Mouse (Mus musculus) C2C12 (cell line): ENCODE measurements around the gene Hsdl2. TPM values are rescaled to one million over a fixed set of nuclear protein-coding genes. Genes with fewer than 3 reads are reported as not detected.
"Not testable (repeated sequence)": the region's sequence is repeated elsewhere in the genome, so short reads cannot be mapped to it uniquely, and the experiment has no call there.

Experiments used
- H3K27me3 ChIP-seq: one replicate; pipeline ENCODE4 v1.6.1; 2011; ENCODE audit not compliant: control insufficient read depth, insufficient read depth, insufficient read length
- H3K36me3 ChIP-seq: one replicate; pipeline ENCODE4 v1.6.1; 2011; ENCODE audit not compliant: control insufficient read depth, insufficient read depth
- H3K4me3 ChIP-seq: one replicate; pipeline ENCODE4 v1.5.1; 2011; ENCODE audit warnings: mild to moderate bottlenecking, control low read depth; ENCODE audit not compliant: poor library complexity, insufficient read depth, severe bottlenecking
- H3K79me2 ChIP-seq: one replicate; pipeline ENCODE4 v1.6.1; 2011; ENCODE audit not compliant: control insufficient read depth, insufficient read depth
- H3K79me3 ChIP-seq: one replicate; pipeline ENCODE4 v1.6.1; 2011; ENCODE audit warnings: low read depth, control low read depth
- H3ac ChIP-seq: one replicate; pipeline ENCODE3; 2011; ENCODE audit warnings: low read depth; ENCODE audit not compliant: control insufficient read depth, insufficient read length
- CEBPB ChIP-seq: IDR thresholded peaks from one replicate; pipeline ENCODE4 v1.6.1; 2011; ENCODE audit warnings: low read depth, mild to moderate bottlenecking, control low read depth, moderate library complexity
- CTCF ChIP-seq: IDR thresholded peaks from one replicate; pipeline ENCODE4 v1.5.1; 2011; ENCODE audit not compliant: control insufficient read depth, insufficient read depth, insufficient read length
- FOSL1 ChIP-seq: IDR thresholded peaks from one replicate; pipeline ENCODE4 v1.8.0; 2011; ENCODE audit warnings: mild to moderate bottlenecking, low read length; ENCODE audit not compliant: poor library complexity, insufficient read depth, severe bottlenecking
- MAX ChIP-seq: IDR thresholded peaks from one replicate; pipeline ENCODE4 v1.6.1; 2011; ENCODE audit warnings: mild to moderate bottlenecking, control low read depth
- MYOD1 ChIP-seq: IDR thresholded peaks from one replicate; pipeline ENCODE4 v1.6.1; 2011; ENCODE audit warnings: low read depth; ENCODE audit not compliant: control insufficient read depth, insufficient read length
- MYOG ChIP-seq: IDR thresholded peaks from one replicate; pipeline ENCODE4 v1.6.1; 2011; ENCODE audit not compliant: control insufficient read depth, insufficient read length; ENCODE audit errors: extremely low read depth
- USF1 ChIP-seq: IDR thresholded peaks from one replicate; pipeline ENCODE4 v1.6.1; 2011; ENCODE audit warnings: low read depth, mild to moderate bottlenecking, control low read depth, moderate library complexity
- polyA plus RNA-seq: library from polyadenylated mRNA; unstranded; fragments of >200 nt; fragmentation: generic; extraction: Trizol; gene quantifications from one replicate; pipeline ENCODE4 v1.2.1, GENCODE M21; 2012; ENCODE audit warnings: missing spikeins

The Hsdl2 gene
- polyA plus RNA-seq, 1 experiment: 6.3 TPM

GRCm38 (mm10) chr4:59549175-59549976 lies 32.0 kb upstream of the Hsdl2 start, which contains the start of gene Ptbp3:
Gene Ptbp3, minus strand, starts transcription at chr4:59549364.
- Histone ChIP-seq H3K36me3 (no peaks in the 10 kb centered on the region), H3K79me3 (peaks cover 42% of the 10 kb centered on the region), H3K79me2 (peaks cover 47% of the 10 kb centered on the region), H3ac (peak within 1 kb of the TSS; percentile 83), H3K4me3 (peak within 1 kb of the TSS; percentile 78), H3K27me3 (no peaks in the 10 kb centered on the region)
- TF ChIP-seq FOSL1: no peak
- no peak for TF ChIP-seq CTCF
- peak; percentile 96 for TF ChIP-seq MAX
- TF ChIP-seq MYOD1: no peak

- Histone ChIP-seq H3K27me3 (no peaks in the 10 kb centered on the region), H3K36me3 (no peaks in the 10 kb centered on the region), H3K79me2 (peaks cover 41% of the 10 kb centered on the region), H3K79me3 (peaks cover 35% of the 10 kb centered on the region), H3ac (no peak overlapping the region), H3K4me3 (no peak overlapping the region)
- TF ChIP-seq MYOG: no peak
- TF ChIP-seq MYOD1: no peak
- no peak for TF ChIP-seq USF1
- TF ChIP-seq CEBPB: no peak
- no peak for TF ChIP-seq FOSL1
- no peak for TF ChIP-seq CTCF
- TF ChIP-seq MAX: no peak
Observed at GRCm38 (mm10) chr4:59549977-59550560, 31.3 kb upstream of the Hsdl2 start.

- H3K79me2 ChIP-seq: peaks cover 22% of the 10 kb centered on the region
- H3ac ChIP-seq: no peak overlapping the region
- H3K4me3 ChIP-seq: no peak overlapping the region
- TF ChIP-seq MYOG (no peak), MYOD1 (peak; percentile 24), FOSL1 (peak; percentile 5)
- peaks cover 17% of the 10 kb centered on the region for H3K79me3 ChIP-seq
- H3K36me3 ChIP-seq: no peaks in the 10 kb centered on the region
- no peaks in the 10 kb centered on the region for H3K27me3 ChIP-seq
Observed at GRCm38 (mm10) chr4:59551901-59552300, 29.5 kb upstream of the Hsdl2 start.

GRCm38 (mm10) chr4:59552835-59553234 lies 28.5 kb upstream of the Hsdl2 start:
- Histone ChIP-seq H3K27me3 (no peaks in the 10 kb centered on the region), H3K36me3 (no peaks in the 10 kb centered on the region), H3K79me2 (peaks cover 13% of the 10 kb centered on the region), H3K79me3 (peaks cover 7% of the 10 kb centered on the region), H3ac (no peak overlapping the region), H3K4me3 (no peak overlapping the region)
- no peak for TF ChIP-seq MYOD1
- no peak for TF ChIP-seq MAX
- TF ChIP-seq USF1: no peak
- TF ChIP-seq FOSL1: no peak
- no peak for TF ChIP-seq CEBPB

GRCm38 (mm10) chr4:59553576-59553975 lies 27.8 kb upstream of the Hsdl2 start:
- Histone ChIP-seq H3K27me3 (no peaks in the 10 kb centered on the region), H3ac (no peak overlapping the region), H3K79me3 (no peaks in the 10 kb centered on the region), H3K4me3 (no peak overlapping the region), H3K79me2 (peaks cover 5% of the 10 kb centered on the region), H3K36me3 (no peaks in the 10 kb centered on the region)
- TF ChIP-seq MYOG: no peak
- TF ChIP-seq FOSL1: no peak
- no peak for TF ChIP-seq USF1
- no peak for TF ChIP-seq CEBPB
- TF ChIP-seq CTCF: no peak
- TF ChIP-seq MAX: no peak
- no peak for TF ChIP-seq MYOD1

- no peaks in the 10 kb centered on the region for H3K27me3 ChIP-seq
- no peaks in the 10 kb centered on the region for H3K79me2 ChIP-seq
- H3ac ChIP-seq: no peak overlapping the region
- no peaks in the 10 kb centered on the region for H3K36me3 ChIP-seq
- no peaks in the 10 kb centered on the region for H3K79me3 ChIP-seq
- H3K4me3 ChIP-seq: no peak overlapping the region
- no peak for TF ChIP-seq CEBPB
Observed at GRCm38 (mm10) chr4:59555177-59555576, 26.2 kb upstream of the Hsdl2 start.

- H3K79me2 ChIP-seq, H3ac ChIP-seq, H3K27me3 ChIP-seq: not testable (repeated sequence)
Observed at GRCm38 (mm10) chr4:59557343-59557742, 24.0 kb upstream of the Hsdl2 start.

More at GRCm38 (mm10) chr4:59557343-59557742, 24.0 kb upstream of the Hsdl2 start:
- H3K36me3 ChIP-seq, H3K79me3 ChIP-seq, H3K4me3 ChIP-seq: not testable (repeated sequence)
